Mouse (Mus musculus): Measurements from ENCODE around the gene Akap13. TPM values are rescaled to one million over a fixed set of nuclear protein-coding genes. Genes with fewer than 3 reads are reported as not detected.

The Akap13 gene
- total and polyA plus RNA-seq, 2 experiments from 2014 or later, result 34.2 to 113 TPM

DNA sequence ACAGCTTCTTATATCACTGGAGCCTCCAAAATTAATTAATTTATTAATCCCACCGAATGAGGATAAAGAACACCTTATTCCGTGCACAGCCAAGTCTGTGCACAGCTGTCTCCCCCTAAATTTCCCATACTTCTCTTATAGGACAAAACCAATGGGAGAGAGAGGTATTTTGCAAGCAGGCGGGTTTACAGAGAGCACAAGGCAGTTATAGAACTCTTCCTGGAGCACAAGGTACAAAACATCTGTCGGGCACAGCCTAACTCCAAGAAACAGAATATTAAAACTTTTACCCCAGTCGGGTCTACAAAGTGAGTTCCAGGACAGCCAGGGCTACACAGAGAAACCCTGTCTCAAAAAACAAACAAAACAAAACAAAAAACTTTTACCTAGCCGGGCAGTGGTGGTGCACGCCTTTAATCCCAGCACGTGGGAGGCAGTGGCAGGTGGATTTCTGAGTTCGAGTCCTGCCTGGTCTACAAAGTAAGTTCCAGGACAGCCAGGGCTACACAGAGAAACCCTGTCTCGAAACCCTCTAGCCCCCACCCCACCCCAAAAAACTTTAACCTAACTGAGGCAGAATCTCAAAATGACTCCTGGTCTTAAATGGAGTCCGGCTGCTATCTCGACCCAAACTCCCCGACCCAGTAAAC is 326.1 kb downstream of the Akap13 start:
- peak overlapping the region; percentile 51 for H3K27ac ChIP-seq (ENCODE audit: low read depth)
- no peaks in the 10 kb centered on the region for H3K27me3 ChIP-seq (ENCODE audit: control insufficient read depth, insufficient read depth, low read length)
- WGBS, result 4% methylated on average over 13 of the region's 13 CpGs
- peaks cover 34% of the 10 kb centered on the region for H3K36me3 ChIP-seq (replicated peaks; ENCODE audit: control insufficient read depth, insufficient read depth, low read length)
- peak overlapping the region; percentile 60 for H3K9ac ChIP-seq (replicated peaks; ENCODE audit: low read depth, low read length)
- no peaks in the 10 kb centered on the region for H3K9me3 ChIP-seq (replicated peaks; ENCODE audit: control insufficient read depth, low read length)
- no peaks in the 10 kb centered on the region for H3K4me1 ChIP-seq (ENCODE audit: control insufficient read depth, insufficient read depth)
- DNase-seq (ENCODE audit: low spot score) (no peak), ATAC-seq (ENCODE audit: insufficient read depth, low read depth) (0 out of 2 replicates have a peak, but pooled peaks have one; percentile 3)
- peak overlapping the region; percentile 68 for H3K4me2 ChIP-seq (ENCODE audit: low read depth, low read length)
- TF ChIP-seq EP300 (IDR thresholded peaks at IDR 0.05; ENCODE audit: low read depth) (no peak), CTCF (IDR thresholded peaks at IDR 0.05; ENCODE audit: low read depth) (no peak)
- H3K4me3 ChIP-seq (ENCODE audit: low read depth, low read length), result peak overlapping the region; percentile 71

DNA sequence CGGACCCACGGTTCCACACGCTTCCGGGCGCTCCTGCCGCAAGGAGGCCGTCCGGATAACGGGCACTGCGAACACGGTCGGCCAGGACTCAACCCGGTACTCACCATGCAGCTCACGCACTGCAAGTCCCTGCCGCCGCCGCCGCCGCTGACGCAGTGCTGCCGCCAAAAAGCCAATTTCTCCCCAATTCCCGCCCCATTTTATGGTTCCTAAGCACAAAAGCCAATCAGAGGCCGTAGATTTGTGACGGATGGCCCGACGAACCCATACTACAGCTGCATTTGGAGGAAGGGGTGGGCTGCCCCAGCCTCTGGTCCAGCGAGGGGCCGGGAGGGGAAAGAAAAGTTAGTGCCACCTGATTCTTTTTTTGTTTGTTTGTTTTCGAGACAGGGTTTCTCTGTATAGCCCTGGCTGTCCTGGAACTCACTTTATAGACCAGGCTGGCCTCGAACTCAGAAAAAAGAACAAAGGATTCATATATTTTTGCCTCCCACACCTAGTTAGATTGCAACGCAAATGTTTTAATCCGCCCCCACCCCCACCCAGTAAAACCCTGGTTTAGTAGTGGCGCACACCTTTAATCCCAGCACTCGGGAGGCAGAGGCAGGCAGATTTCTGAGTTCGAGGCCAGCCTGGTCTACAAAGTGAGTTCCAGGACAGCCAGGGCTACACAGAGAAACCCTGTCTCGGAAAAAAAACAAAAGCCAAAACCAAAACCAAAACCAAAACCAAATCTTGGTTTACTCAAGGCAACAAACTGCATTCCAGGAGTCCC is 326.8 kb downstream of the Akap13 start:
- peak; percentile 96 for DNase-seq (ENCODE audit: low spot score)
- H3K4me2 ChIP-seq (ENCODE audit: low read depth, low read length), result peak overlapping the region; percentile 68
- H3K27ac ChIP-seq (ENCODE audit: low read depth), result peak overlapping the region; percentile 50
- H3K4me1 ChIP-seq (ENCODE audit: control insufficient read depth, insufficient read depth), result 0 out of 2 replicates have a peak, but pooled peaks cover 3% of the 10 kb centered on the region
- peak overlapping the region; percentile 60 for H3K9ac ChIP-seq (replicated peaks; ENCODE audit: low read depth, low read length)
- no peaks in the 10 kb centered on the region for H3K9me3 ChIP-seq (replicated peaks; ENCODE audit: control insufficient read depth, low read length)
- TF ChIP-seq CTCF (IDR thresholded peaks at IDR 0.05; ENCODE audit: low read depth) (no peak), EP300 (IDR thresholded peaks at IDR 0.05; ENCODE audit: low read depth) (no peak)
- peak overlapping the region; percentile 71 for H3K4me3 ChIP-seq (ENCODE audit: low read depth, low read length)
- peaks cover 27% of the 10 kb centered on the region for H3K36me3 ChIP-seq (replicated peaks; ENCODE audit: control insufficient read depth, insufficient read depth, low read length)
- peak; percentile 96 for ATAC-seq (ENCODE audit: insufficient read depth, low read depth)
- H3K27me3 ChIP-seq (ENCODE audit: control insufficient read depth, insufficient read depth, low read length), result no peaks in the 10 kb centered on the region
- WGBS, result 9% methylated on average over 36 of the region's 36 CpGs

DNA sequence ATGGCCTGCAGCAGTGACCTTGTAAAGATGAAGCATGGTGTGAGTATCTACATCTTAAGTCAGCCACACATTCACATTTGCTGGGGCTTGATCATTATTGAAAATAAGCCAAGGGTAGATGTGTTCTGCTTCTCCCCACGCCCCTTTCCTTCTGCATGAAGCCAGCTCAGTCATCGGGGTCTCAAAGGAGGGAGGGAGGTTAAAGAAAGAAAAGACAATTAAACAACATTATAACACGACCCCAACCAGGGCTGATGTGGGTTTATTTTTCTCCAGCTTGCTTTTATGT is 327.3 kb downstream of the Akap13 start:
- Histone ChIP-seq H3K9me3 (replicated peaks; ENCODE audit: control insufficient read depth, low read length) (no peaks in the 10 kb centered on the region), H3K27ac (ENCODE audit: low read depth) (no peak overlapping the region), H3K27me3 (ENCODE audit: control insufficient read depth, insufficient read depth, low read length) (no peaks in the 10 kb centered on the region), H3K4me3 (ENCODE audit: low read depth, low read length) (no peak overlapping the region), H3K4me1 (ENCODE audit: control insufficient read depth, insufficient read depth) (0 out of 2 replicates have a peak, but pooled peaks cover 3% of the 10 kb centered on the region), H3K9ac (replicated peaks; ENCODE audit: low read depth, low read length) (no peak overlapping the region), H3K36me3 (replicated peaks; ENCODE audit: control insufficient read depth, insufficient read depth, low read length) (peaks cover 22% of the 10 kb centered on the region), H3K4me2 (ENCODE audit: low read depth, low read length) (peak overlapping the region; percentile 68; the same call in 1 of the 2 replicates)
- DNase-seq (ENCODE audit: low spot score) (no peak), ATAC-seq (ENCODE audit: insufficient read depth, low read depth) (no peak)
- TF ChIP-seq EP300 (IDR thresholded peaks at IDR 0.05; ENCODE audit: low read depth) (no peak), CTCF (IDR thresholded peaks at IDR 0.05; ENCODE audit: low read depth) (no peak)
- WGBS, result 69% methylated on average over 3 of the region's 3 CpGs

DNA sequence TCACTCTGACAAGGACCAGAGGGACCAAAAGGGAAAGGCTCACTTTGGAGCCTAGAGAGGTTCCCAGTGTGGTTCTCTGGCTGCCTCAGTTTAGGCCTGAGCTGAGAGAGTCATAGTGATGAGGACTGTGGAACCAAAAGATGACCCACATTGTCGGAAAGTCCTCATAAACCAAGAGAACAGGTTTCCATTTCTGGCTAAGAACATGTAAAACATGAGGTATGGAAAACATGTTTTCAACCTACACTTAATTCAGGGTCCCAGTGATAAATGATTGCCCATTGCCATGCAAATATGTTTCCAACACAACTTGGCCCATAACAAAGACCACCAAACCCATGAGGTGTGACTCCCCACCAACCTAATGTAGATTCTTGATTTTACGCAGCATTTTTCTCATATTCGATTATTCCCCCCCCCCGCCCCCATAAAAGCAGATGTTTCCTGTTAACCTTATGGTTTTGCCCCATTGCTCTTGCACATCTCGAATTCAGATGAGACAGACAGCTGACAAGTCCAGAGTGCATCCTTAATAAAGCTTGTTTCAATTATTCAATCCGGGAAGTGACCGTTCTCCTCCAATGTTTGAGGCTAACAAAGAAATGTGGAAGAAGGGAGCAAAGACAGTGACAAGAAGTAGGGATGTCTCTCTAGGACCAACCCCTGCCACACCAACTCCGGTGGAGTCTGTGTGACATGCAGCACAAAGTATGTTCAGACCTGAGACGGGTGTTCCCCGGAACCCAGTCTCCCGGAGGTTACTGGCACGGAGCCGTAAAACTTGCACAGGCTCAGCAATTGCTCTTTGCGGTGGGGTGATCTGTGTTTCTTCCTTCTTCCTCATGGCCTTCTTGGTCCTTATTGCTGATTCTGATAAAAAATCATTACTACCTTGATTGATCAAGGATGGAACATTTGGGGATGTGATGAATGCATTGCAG is 330.3 kb downstream of the Akap13 start:
- ATAC-seq (ENCODE audit: insufficient read depth, low read depth) (no peak), DNase-seq (ENCODE audit: low spot score) (no peak)
- Histone ChIP-seq H3K4me3 (ENCODE audit: low read depth, low read length) (no peak overlapping the region), H3K36me3 (replicated peaks; ENCODE audit: control insufficient read depth, insufficient read depth, low read length) (no peaks in the 10 kb centered on the region), H3K9ac (replicated peaks; ENCODE audit: low read depth, low read length) (no peak overlapping the region), H3K4me1 (ENCODE audit: control insufficient read depth, insufficient read depth) (peaks cover 9% of the 10 kb centered on the region), H3K27ac (ENCODE audit: low read depth) (no peak overlapping the region), H3K27me3 (ENCODE audit: control insufficient read depth, insufficient read depth, low read length) (no peaks in the 10 kb centered on the region), H3K4me2 (ENCODE audit: low read depth, low read length) (no peak overlapping the region), H3K9me3 (replicated peaks; ENCODE audit: control insufficient read depth, low read length) (no peaks in the 10 kb centered on the region)
- no peak for TF ChIP-seq EP300 (IDR thresholded peaks at IDR 0.05; ENCODE audit: low read depth)
- TF ChIP-seq CTCF (IDR thresholded peaks at IDR 0.05; ENCODE audit: low read depth), result no peak
- 88% methylated on average over 14 of the region's 14 CpGs for WGBS

DNA sequence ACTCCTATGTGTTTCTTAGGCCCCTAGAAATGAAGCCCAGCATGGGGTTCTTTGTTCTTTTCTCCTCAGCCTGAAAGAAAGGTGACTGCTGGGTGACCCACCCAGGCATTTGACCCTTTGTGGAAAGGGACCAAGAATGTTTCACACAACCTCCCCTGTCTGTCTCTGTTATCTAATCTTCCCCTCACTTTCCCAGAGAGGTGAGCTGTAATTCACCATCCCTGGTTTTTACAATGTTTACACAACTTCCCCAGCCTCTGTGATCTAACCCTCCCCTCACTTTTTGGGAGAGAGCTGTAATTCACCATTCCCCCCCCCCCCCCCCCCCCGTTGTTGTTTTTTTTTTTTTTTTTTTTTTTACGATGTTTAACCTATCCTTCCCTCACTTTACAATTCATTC is 331.5 kb downstream of the Akap13 start:
- TF ChIP-seq EP300 (IDR thresholded peaks at IDR 0.05; ENCODE audit: low read depth) (no peak), CTCF (IDR thresholded peaks at IDR 0.05; ENCODE audit: low read depth) (no peak)
- no peak overlapping the region for H3K9ac ChIP-seq (replicated peaks; ENCODE audit: low read depth, low read length)
- ATAC-seq (ENCODE audit: insufficient read depth, low read depth), result no peak
- no peak for DNase-seq (ENCODE audit: low spot score)
- peaks cover 15% of the 10 kb centered on the region for H3K4me1 ChIP-seq (ENCODE audit: control insufficient read depth, insufficient read depth)
- no peaks in the 10 kb centered on the region for H3K36me3 ChIP-seq (replicated peaks; ENCODE audit: control insufficient read depth, insufficient read depth, low read length)
- H3K27ac ChIP-seq (ENCODE audit: low read depth), result no peak overlapping the region
- no peaks in the 10 kb centered on the region for H3K27me3 ChIP-seq (ENCODE audit: control insufficient read depth, insufficient read depth, low read length)
- H3K4me3 ChIP-seq (ENCODE audit: low read depth, low read length), result no peak overlapping the region
- WGBS, result 10% methylated on average over 2 of the region's 2 CpGs
- no peaks in the 10 kb centered on the region for H3K9me3 ChIP-seq (replicated peaks; ENCODE audit: control insufficient read depth, low read length)
- no peak overlapping the region for H3K4me2 ChIP-seq (ENCODE audit: low read depth, low read length)

Data from heart, postnatal 0 days (tissue).